Mouse (Mus musculus): ENCODE data around the gene Sgsm3. TPM values are rescaled to one million over a fixed set of nuclear protein-coding genes. Genes with fewer than 3 reads are reported as not detected.

Sgsm3 gene
- polyA plus RNA-seq, 1 experiment = 32.3 TPM

DNA sequence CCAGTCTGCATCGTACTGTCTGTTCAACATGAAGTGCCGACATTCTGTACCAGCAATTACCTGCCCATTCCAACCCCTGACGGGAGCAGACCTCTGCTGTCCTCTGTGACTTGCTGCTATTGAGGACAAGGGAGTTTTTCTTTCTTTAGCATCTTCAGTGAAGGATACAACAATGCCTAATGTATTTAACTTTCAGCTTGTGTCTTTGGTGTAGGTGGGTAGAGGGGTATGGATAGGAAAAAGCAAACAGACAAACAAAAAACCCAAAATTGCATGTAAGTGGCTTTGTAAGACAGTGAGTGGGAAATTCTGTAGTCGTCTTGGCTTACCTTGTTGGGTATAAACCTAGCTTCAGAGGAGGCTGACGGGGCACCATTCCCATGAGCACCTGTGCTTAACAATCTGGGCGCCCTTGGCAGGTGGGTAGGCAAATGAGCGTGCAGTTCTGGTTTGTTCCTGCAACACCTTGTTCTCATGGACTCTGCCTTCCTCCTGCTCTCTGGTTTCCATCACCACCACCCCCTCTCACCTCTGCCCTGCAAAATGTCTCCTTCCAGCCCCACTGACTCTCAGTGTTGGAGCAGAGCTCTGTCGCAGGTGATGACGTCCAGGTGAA lies 46.1 kb upstream of the Sgsm3 start:
- H3K36me3 ChIP-seq (ENCODE audit: control insufficient read depth, insufficient read depth) = peaks cover 47% of the 10 kb centered on the region
- no peaks in the 10 kb centered on the region for H3K27me3 ChIP-seq (ENCODE audit: control insufficient read depth, insufficient read depth, insufficient read length)
- no peak for TF ChIP-seq MYOD1 (IDR thresholded peaks at IDR 0.05; ENCODE audit: control insufficient read depth in 1 of 3, insufficient read length in 2 of 3, low read depth in 2 of 3)
- H3K4me2 ChIP-seq (ENCODE audit: low read depth) = no peak overlapping the region
- H3K4me3 ChIP-seq = no peak overlapping the region
- no peak overlapping the region for H3ac ChIP-seq (ENCODE audit: control insufficient read depth, insufficient read length)
- H3K79me2 ChIP-seq (ENCODE audit: control insufficient read depth, insufficient read depth) = no peaks in the 10 kb centered on the region

GRCm38 (mm10) chr15:80934841-80935240 lies 42.7 kb upstream of the Sgsm3 start:
- H3K36me3 ChIP-seq (ENCODE audit: control insufficient read depth, insufficient read depth) = peaks cover 17% of the 10 kb centered on the region
- no peak overlapping the region for H3K4me3 ChIP-seq
- no peak overlapping the region for H3ac ChIP-seq (ENCODE audit: control insufficient read depth, insufficient read length)
- TF ChIP-seq TCF3 (IDR thresholded peaks at IDR 0.05; ENCODE audit: insufficient read length, low read depth) (no peak), E2F4 (IDR thresholded peaks at IDR 0.05; ENCODE audit: insufficient read depth) (no peak), USF1 (IDR thresholded peaks at IDR 0.05; ENCODE audit: low read depth) (no peak), TCF12 (IDR thresholded peaks at IDR 0.05; ENCODE audit: insufficient read depth, poor library complexity, severe bottlenecking) (no peak), CEBPB (IDR thresholded peaks at IDR 0.05; ENCODE audit: insufficient read depth, poor library complexity, severe bottlenecking) (no peak), MYOD1 (IDR thresholded peaks at IDR 0.05; ENCODE audit: control insufficient read depth in 1 of 3, insufficient read length in 2 of 3, low read depth in 2 of 3) (no peak), POLR2A (IDR thresholded peaks at IDR 0.05; ENCODE audit: insufficient read length, low read depth) (no peak), REST (IDR thresholded peaks at IDR 0.05; ENCODE audit: insufficient read depth, insufficient read length) (no peak)
- H3K27me3 ChIP-seq (ENCODE audit: control insufficient read depth, insufficient read depth, insufficient read length) = no peaks in the 10 kb centered on the region
- H3K4me2 ChIP-seq (ENCODE audit: low read depth) = no peak overlapping the region
- no peaks in the 10 kb centered on the region for H3K79me2 ChIP-seq (ENCODE audit: control insufficient read depth, insufficient read depth)

DNA sequence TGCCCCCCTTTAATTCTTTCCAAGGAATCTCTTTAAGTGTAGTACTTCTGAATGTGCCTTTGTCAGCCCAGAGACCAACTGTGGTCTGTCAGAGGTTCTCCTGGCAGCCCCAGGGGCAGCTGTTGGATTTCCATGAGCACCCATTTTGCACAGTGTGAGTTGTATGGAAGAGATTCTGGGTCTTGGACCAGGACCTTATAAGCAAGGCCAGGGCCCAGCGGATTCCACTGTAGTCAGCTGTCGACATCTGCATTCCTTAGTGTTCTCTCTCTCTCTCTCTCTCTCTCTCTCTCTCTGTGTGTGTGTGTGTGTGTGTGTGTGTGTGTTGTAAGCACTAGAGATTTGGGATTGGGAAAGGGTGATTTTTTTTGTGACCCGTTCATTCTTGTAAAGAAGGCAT lies 40.9 kb upstream of the Sgsm3 start:
- Histone ChIP-seq H3K79me2 (ENCODE audit: control insufficient read depth, insufficient read depth) (no peaks in the 10 kb centered on the region), H3K4me3 (no peak overlapping the region), H3K36me3 (ENCODE audit: control insufficient read depth, insufficient read depth) (peaks cover 17% of the 10 kb centered on the region), H3K4me2 (ENCODE audit: low read depth) (no peak overlapping the region), H3ac (ENCODE audit: control insufficient read depth, insufficient read length) (no peak overlapping the region), H3K27me3 (ENCODE audit: control insufficient read depth, insufficient read depth, insufficient read length) (no peaks in the 10 kb centered on the region)
- TF ChIP-seq TCF3 (IDR thresholded peaks at IDR 0.05; ENCODE audit: insufficient read length, low read depth) (no peak), POLR2AphosphoS2 (IDR thresholded peaks at IDR 0.05; ENCODE audit: insufficient read length, low read depth) (no peak), POLR2A (IDR thresholded peaks at IDR 0.05; ENCODE audit: insufficient read length, low read depth) (no peak), USF1 (IDR thresholded peaks at IDR 0.05; ENCODE audit: low read depth) (no peak), SRF (IDR thresholded peaks at IDR 0.05; ENCODE audit: control insufficient read depth, insufficient read length, low read depth) (no peak), MYOG (IDR thresholded peaks at IDR 0.05; ENCODE audit: control insufficient read depth in 1 of 3, insufficient read depth in 1 of 3, insufficient read length in 2 of 3, low read depth in 2 of 3) (no peak), TCF12 (IDR thresholded peaks at IDR 0.05; ENCODE audit: insufficient read depth, poor library complexity, severe bottlenecking) (no peak), REST (IDR thresholded peaks at IDR 0.05; ENCODE audit: insufficient read depth, insufficient read length) (no peak), MYOD1 (IDR thresholded peaks at IDR 0.05; ENCODE audit: control insufficient read depth in 1 of 3, insufficient read length in 2 of 3, low read depth in 2 of 3) (no peak), CEBPB (IDR thresholded peaks at IDR 0.05; ENCODE audit: insufficient read depth, poor library complexity, severe bottlenecking) (no peak)

GRCm38 (mm10) chr15:80938615-80939014 lies 39.0 kb upstream of the Sgsm3 start:
- no peaks in the 10 kb centered on the region for H3K79me2 ChIP-seq (ENCODE audit: control insufficient read depth, insufficient read depth)
- no peak overlapping the region for H3ac ChIP-seq (ENCODE audit: control insufficient read depth, insufficient read length)
- H3K4me3 ChIP-seq = no peak overlapping the region
- no peak overlapping the region for H3K4me2 ChIP-seq (ENCODE audit: low read depth)
- TF ChIP-seq POLR2A (IDR thresholded peaks at IDR 0.05; ENCODE audit: insufficient read length, low read depth) = no peak
- no peak for TF ChIP-seq MYOD1 (IDR thresholded peaks at IDR 0.05; ENCODE audit: control insufficient read depth in 1 of 3, insufficient read length in 2 of 3, low read depth in 2 of 3)
- no peak for TF ChIP-seq TCF3 (IDR thresholded peaks at IDR 0.05; ENCODE audit: insufficient read length, low read depth)
- no peak for TF ChIP-seq SRF (IDR thresholded peaks at IDR 0.05; ENCODE audit: control insufficient read depth, insufficient read length, low read depth)
- no peak for TF ChIP-seq TCF12 (IDR thresholded peaks at IDR 0.05; ENCODE audit: insufficient read depth, poor library complexity, severe bottlenecking)
- no peak for TF ChIP-seq E2F4 (IDR thresholded peaks at IDR 0.05; ENCODE audit: insufficient read depth)
- TF ChIP-seq CEBPB (IDR thresholded peaks at IDR 0.05; ENCODE audit: insufficient read depth, poor library complexity, severe bottlenecking) = no peak
- TF ChIP-seq REST (IDR thresholded peaks at IDR 0.05; ENCODE audit: insufficient read depth, insufficient read length) = no peak
- no peak for TF ChIP-seq MYOG (IDR thresholded peaks at IDR 0.05; ENCODE audit: control insufficient read depth in 1 of 3, insufficient read depth in 1 of 3, insufficient read length in 2 of 3, low read depth in 2 of 3)
- TF ChIP-seq POLR2AphosphoS2 (IDR thresholded peaks at IDR 0.05; ENCODE audit: insufficient read length, low read depth) = no peak
- no peak for TF ChIP-seq USF1 (IDR thresholded peaks at IDR 0.05; ENCODE audit: low read depth)
- no peak for TF ChIP-seq MAX (IDR thresholded peaks at IDR 0.05; ENCODE audit: low read depth)
- H3K27me3 ChIP-seq (ENCODE audit: control insufficient read depth, insufficient read depth, insufficient read length) = no peaks in the 10 kb centered on the region
- H3K36me3 ChIP-seq (ENCODE audit: control insufficient read depth, insufficient read depth) = peaks cover 9% of the 10 kb centered on the region

- Histone ChIP-seq H3K79me2 (ENCODE audit: control insufficient read depth, insufficient read depth) (no peaks in the 10 kb centered on the region), H3K27me3 (ENCODE audit: control insufficient read depth, insufficient read depth, insufficient read length) (no peaks in the 10 kb centered on the region), H3K4me3 (no peak overlapping the region), H3ac (ENCODE audit: control insufficient read depth, insufficient read length) (no peak overlapping the region), H3K4me2 (ENCODE audit: low read depth) (no peak overlapping the region), H3K36me3 (ENCODE audit: control insufficient read depth, insufficient read depth) (peaks cover 3% of the 10 kb centered on the region)
- no peak for TF ChIP-seq USF1 (IDR thresholded peaks at IDR 0.05; ENCODE audit: low read depth)
- TF ChIP-seq MAX (IDR thresholded peaks at IDR 0.05; ENCODE audit: low read depth) = no peak
- no peak for TF ChIP-seq SRF (IDR thresholded peaks at IDR 0.05; ENCODE audit: control insufficient read depth, insufficient read length, low read depth)
- TF ChIP-seq POLR2AphosphoS2 (IDR thresholded peaks at IDR 0.05; ENCODE audit: insufficient read length, low read depth) = no peak
- no peak for TF ChIP-seq MYOD1 (IDR thresholded peaks at IDR 0.05; ENCODE audit: control insufficient read depth in 1 of 3, insufficient read length in 2 of 3, low read depth in 2 of 3)
- no peak for TF ChIP-seq POLR2A (IDR thresholded peaks at IDR 0.05; ENCODE audit: insufficient read length, low read depth)
- no peak for TF ChIP-seq REST (IDR thresholded peaks at IDR 0.05; ENCODE audit: insufficient read depth, insufficient read length)
- TF ChIP-seq CEBPB (IDR thresholded peaks at IDR 0.05; ENCODE audit: insufficient read depth, poor library complexity, severe bottlenecking) = no peak
- no peak for TF ChIP-seq TCF3 (IDR thresholded peaks at IDR 0.05; ENCODE audit: insufficient read length, low read depth)
- no peak for TF ChIP-seq MYOG (IDR thresholded peaks at IDR 0.05; ENCODE audit: control insufficient read depth in 1 of 3, insufficient read depth in 1 of 3, insufficient read length in 2 of 3, low read depth in 2 of 3)
- TF ChIP-seq E2F4 (IDR thresholded peaks at IDR 0.05; ENCODE audit: insufficient read depth) = no peak
- TF ChIP-seq TCF12 (IDR thresholded peaks at IDR 0.05; ENCODE audit: insufficient read depth, poor library complexity, severe bottlenecking) = no peak
Measured at GRCm38 (mm10) chr15:80939401-80939800, 38.2 kb upstream of the Sgsm3 start.

Data from myocyte (in vitro differentiated cells).